Mouse (Mus musculus): Measurements from ENCODE around the gene 1700049E17Rik2.
"Not testable (repeated sequence)": the region's sequence is repeated elsewhere in the genome, so short reads cannot be mapped to it uniquely, and the experiment has no call there.

1700049E17Rik2 gene

GRCm38 (mm10) chr14:41572911-41573310 is at the start of gene 1700049E17Rik2:
Gene 1700049E17Rik2 (plus strand): TSS chr14:41573211.
- not testable (repeated sequence) for DNase-seq

- not testable (repeated sequence) for DNase-seq
These were observed 48.3 kb upstream of the 1700049E17Rik2 start for GRCm38 (mm10) chr14:41524695-41525094.

- DNase-seq = not testable (repeated sequence)
These were observed 17.5 kb upstream of the 1700049E17Rik2 start, which contains the start of gene Gm7970 for GRCm38 (mm10) chr14:41555483-41555882. Gene Gm7970 (minus strand): TSS chr14:41555583.

DNA sequence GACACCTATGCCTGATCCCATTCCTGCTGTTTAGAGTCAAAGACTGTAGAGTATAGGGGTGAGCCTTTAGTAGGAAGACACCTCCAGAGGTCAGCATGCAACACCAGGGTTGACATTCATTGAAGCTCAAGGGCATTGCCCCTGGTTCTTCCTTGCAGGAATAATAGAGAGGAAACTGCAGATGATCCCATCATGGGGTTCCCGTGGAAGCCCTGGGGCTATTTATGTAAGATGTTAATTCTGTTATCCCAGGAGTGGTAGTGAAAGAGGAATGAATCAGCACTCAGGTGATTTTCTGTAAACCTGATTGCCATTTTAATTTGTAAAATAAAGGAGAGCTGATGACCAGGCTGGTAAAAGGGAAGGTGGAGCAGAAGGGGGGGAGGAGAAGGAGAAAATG is 13.3 kb downstream of the 1700049E17Rik2 start:
- not testable (repeated sequence) for DNase-seq

GRCm38 (mm10) chr14:41600935-41601334 is 27.9 kb downstream of the 1700049E17Rik2 start:
- DNase-seq = not testable (repeated sequence)

DNA sequence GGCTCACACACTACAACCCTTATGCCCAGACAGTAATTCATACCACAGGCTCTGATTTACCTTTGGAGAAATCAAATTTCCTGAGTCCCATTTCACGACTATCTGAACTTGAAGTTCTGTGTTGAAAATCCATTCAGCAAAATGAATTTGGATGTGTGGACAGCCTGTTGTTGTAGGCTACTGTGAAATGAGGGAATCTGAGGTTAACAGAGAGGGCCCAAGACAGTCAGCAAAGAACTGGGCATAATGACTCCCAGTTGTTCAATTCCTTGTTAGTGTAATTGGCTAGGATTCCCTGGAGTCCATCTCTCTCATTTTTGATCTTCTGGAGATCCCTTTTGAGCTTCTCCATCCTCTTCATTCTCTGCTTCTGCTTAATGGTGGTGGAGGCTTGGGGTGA is 37.7 kb downstream of the 1700049E17Rik2 start:
- DNase-seq = not testable (repeated sequence)

DNA sequence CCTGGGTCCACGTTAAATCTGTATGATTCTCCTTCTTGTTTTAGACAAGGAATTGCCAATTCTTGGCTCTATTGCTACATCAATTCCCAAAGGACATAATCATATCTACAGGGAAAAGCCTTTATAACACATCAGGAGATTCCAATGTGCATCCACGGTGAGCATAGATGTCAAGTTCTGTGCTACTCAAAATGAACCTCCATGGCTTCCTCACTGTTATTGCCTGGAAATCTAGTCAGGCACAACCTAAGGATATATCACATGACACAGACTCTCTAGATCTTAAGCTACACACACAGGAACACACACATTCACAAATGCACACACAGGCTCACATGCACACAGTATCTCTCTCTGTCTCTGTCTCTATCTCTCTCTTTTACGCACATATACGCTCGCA is 49.5 kb downstream of the 1700049E17Rik2 start:
- not testable (repeated sequence) for DNase-seq

GRCm38 (mm10) chr14:41624512-41624911 is 51.5 kb downstream of the 1700049E17Rik2 start, which contains the start of gene Gm3072:
Gene Gm3072 (minus strand): TSS chr14:41624612.
- DNase-seq = not testable (repeated sequence)

GRCm38 (mm10) chr14:41630144-41630543 is 57.1 kb downstream of the 1700049E17Rik2 start:
- not testable (repeated sequence) for DNase-seq

All from cerebellum, postnatal 36 days (tissue).